Mouse (Mus musculus): ENCODE measurements around the gene Tpd52l1.
"Not testable (repeated sequence)": the region's sequence is repeated elsewhere in the genome, so short reads cannot be mapped to it uniquely, and the experiment has no call there.

Tpd52l1 gene

GRCm38 (mm10) chr10:31445291-31446124 is at the start of gene Tpd52l1:
Tpd52l1 (minus strand) TSS chr10:31445958.
- DNase-seq = peak; percentile 97

GRCm38 (mm10) chr10:31494296-31494695 is 48.5 kb upstream of the Tpd52l1 start:
- DNase-seq = no peak

DNA sequence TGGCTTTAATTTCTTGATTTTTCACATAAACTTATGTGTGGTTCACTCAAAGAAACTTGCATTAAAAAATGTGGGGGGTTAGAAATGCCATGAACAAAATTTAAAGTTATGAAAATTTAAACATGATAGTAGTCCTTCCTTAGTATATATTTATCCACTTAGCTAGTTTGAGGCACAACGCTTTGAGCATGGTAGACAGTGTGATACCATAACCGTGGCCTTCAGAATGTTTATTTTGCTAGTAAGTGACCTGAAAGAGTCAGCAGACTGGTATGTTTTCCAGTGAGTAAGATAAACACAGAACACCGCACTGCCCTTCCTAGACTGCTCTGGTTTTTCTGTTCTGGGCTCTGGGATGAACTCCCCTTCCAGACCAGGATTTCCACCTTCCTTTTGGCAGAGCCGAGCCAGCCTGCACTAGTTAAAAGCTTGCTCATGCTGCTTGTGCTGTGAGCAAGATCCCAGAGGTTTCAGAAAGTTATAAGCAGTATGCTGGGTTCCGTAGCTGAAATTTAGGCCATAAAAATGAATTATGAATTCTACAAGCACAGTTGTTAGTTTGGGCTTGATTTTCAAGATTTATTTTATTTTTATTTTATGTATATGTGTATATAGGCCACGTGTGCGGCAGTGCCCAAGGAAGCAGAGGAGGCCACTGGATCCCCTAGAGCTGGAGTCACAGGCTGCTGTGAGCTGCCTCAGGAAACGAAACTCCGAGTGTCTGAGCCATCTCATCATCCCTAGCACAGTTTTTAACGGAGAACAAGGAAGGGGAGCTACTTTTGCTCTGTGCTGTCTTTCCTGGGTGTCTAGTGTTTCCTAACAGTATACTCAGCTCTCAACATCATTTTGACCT is 21.5 kb upstream of the Tpd52l1 start:
- DNase-seq = no peak

- DNase-seq = no peak
Observed at GRCm38 (mm10) chr10:31465840-31466541, 20.2 kb upstream of the Tpd52l1 start.

GRCm38 (mm10) chr10:31465424-31465823 is 19.7 kb upstream of the Tpd52l1 start:
- no peak for DNase-seq

DNA sequence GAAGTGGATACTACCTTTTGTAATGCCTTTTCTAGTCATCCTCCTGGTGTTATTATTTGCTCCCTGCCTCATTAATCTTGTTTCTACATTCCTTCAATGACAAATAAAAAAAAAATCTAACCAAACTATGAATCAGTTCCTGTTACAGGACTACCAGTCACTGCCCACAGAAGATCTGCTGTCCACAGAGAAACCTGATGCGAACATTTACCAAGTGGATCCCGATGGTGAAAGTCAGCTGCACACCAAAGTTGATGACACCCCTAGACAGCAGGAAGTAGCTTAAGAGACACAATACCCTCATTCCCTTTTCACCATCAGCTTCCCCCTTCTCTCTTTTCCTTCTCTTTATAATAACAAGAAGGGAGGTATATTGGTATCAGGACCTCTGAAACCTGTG is 17.3 kb upstream of the Tpd52l1 start:
- no peak for DNase-seq

- DNase-seq = no peak
Observed at GRCm38 (mm10) chr10:31456806-31457205, 11.0 kb upstream of the Tpd52l1 start.

GRCm38 (mm10) chr10:31447083-31447482 is 1.3 kb upstream of the Tpd52l1 start:
- no peak for DNase-seq

DNA sequence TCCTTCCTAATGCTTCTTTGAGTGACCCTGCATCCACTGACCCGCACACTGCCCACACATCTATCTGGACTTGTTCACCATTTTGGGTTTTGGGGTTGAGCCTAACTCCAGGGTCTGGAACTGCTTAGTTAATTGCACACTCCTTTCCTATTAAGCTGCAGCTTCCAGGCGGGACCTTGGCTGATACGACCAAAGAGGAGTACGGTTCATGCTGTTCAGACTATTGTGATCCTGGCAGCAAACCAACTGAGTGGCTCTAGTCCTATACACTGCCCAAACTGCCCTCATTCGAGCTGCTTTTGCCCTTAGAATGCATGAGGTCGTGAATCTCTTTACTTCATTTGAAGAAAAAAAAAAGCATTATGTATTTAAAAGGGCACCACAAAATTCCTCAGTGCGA is 1.6 kb downstream of the Tpd52l1 start:
- no peak for DNase-seq

- no peak for DNase-seq
Observed at GRCm38 (mm10) chr10:31441491-31441890, 4.3 kb downstream of the Tpd52l1 start.

- no peak for DNase-seq
Observed at GRCm38 (mm10) chr10:31436047-31436446, 9.7 kb downstream of the Tpd52l1 start.

DNA sequence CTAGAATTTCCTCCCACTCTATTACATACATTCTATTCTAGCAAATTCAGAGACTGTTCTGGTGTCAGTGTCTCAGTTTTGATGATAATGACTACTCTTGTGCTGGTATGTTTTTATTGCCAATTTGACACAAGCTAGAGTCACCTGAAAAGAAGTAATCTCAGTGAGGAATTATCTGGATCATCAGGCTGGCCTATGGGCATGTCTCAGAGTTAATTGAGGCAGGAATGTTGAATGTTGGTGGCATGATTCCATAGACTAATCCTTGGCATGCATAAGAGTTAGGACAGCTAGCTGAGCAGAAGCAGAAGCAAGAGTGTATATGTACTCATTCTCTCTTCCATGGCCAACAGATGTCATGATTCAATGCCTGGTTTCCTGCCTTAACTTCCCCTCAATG is 27.8 kb downstream of the Tpd52l1 start:
- DNase-seq = no peak

DNA sequence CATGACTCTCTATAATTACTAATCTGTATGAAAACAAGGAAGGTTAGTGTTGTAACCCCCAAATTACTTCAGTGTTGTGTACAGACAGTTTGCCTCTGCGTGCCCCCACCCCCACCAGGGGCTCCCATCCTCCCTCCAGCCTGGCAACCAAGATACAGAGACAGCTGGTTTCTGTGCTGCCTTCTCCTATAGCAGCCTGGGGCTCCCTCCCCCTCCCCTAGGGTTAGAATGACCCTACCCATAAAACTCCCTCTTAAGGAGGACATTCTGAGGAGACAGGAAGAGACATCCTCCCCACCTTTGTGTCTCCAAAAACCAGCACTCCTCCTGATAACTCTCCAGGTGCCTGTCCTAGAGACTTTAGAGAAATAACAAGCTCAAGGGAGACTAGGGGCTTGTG is 52.8 kb downstream of the Tpd52l1 start:
- peak; percentile 72 for DNase-seq

- DNase-seq = peak; percentile 92
Observed at GRCm38 (mm10) chr10:31390777-31391395, 54.9 kb downstream of the Tpd52l1 start.

GRCm38 (mm10) chr10:31388566-31388965 is 57.2 kb downstream of the Tpd52l1 start:
- DNase-seq = peak; percentile 37

- not testable (repeated sequence) for DNase-seq
Observed at GRCm38 (mm10) chr10:31370200-31370599, 75.6 kb downstream of the Tpd52l1 start.

GRCm38 (mm10) chr10:31359749-31360148 is 86.0 kb downstream of the Tpd52l1 start:
- no peak for DNase-seq

DNA sequence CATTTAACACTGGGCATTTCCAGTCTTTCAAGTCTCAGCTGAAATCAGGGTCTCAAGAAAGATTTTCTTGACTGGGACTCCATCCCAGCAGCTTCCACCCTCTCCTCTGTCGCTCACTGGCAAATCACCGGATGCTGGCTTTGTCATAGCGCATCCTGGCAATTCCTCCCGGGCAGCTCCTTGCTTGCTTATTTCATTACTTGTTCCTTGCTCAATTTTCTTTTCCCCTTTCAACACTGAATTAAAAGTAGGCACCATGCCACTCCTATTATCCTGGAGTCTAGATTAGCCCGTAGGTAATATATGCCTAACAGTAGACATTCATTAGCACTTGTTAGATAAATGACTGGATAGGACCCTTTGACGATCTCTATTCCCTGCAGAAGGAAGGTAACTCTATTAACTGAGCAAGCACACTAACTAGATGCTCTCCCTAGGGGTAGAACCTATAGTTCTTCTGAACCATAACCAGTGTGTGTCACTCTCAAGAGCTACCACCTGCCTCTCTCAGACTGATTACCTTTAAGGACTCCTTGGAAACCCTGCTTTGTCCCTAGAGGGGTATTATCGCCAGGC is 90.8 kb downstream of the Tpd52l1 start:
- DNase-seq = no peak

DNA sequence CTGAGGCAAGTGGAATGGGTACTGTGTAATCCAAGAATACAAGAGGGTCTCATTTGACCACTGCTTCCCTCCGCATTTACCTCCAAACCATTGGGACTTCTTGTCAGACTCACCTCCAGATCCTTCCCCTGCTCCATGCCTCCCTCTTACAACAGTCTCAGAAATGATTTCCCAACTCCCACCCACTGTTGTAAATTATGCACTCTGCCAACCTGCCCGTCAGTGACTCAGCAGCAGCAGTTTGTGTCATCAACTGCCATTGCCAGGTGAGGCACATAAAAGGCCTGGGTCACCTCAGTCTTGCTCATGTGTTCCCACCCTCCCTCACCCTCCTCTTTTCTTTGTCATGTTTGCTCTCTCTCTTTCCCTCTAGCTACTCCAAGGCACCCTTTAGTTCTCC is 91.6 kb downstream of the Tpd52l1 start:
- DNase-seq = no peak

DNA sequence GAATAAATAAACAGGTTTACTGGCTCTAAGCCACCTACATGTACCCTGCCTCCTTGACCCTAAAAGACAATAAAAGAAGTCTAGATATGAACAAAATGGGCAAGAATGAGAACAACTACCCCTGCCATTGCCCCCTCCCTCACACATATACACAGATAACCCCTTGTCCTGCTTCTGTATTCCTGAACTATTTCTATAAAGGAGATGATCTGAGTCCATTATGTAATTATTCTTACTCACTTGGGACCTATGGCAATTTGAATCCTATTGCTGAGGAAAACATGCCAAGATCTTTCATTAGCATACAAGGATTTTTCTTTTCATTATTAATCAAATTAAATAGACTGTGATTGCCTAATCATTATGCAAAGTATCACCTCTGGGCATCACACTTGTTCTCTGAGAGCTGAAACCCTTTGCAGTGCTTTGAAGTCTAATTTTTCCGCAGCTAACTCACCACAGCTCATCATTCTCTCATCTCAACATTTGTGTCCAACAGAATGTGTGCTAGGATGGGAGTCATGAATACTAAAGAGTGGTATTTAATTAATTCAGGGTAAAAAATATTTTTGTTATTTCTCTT is 92.8 kb downstream of the Tpd52l1 start:
- DNase-seq = no peak

GRCm38 (mm10) chr10:31351056-31351455 is 94.7 kb downstream of the Tpd52l1 start:
- no peak for DNase-seq

DNA sequence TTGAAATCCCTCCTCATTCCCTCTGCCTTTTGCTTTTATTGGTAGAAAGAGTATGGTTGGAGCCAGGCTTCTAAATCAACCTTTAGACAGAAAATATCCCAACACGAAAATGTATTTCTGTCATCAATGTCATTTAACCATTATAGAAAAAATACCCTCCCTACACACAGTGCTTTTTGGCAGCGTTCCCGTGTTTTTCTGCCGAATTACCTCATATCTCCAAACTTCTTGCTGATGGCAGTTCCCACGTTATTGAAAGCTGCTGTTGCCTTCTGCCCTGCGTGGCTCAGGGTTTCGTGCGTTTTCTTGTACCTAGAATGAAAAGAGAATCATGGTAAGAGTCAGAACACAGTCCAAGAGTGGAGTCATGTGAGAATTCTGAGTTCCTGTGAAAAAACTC is 99.4 kb downstream of the Tpd52l1 start:
- DNase-seq = no peak
